Comparison of ENCODE assay signal across 20 mouse cellular contexts in the genomic region with DNA sequence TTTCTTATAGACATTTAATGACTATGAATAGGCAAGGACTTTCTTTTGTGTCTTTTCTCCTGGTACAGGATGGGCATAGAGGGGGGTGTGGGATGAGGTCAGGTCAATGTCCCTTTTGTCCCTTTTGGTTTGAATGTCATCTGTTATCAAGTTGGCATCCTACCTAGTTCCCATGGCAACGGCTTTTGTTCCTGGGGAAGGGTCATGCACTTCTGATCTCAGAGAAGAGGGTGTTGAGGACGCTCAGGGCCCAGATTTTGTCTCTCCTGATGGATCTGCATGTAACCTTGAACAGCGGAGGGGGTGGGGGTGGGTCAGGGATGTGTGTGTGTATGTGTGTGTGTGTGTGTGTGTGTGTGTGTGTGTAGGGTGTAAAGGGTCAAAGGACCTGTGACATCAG.
DNase-seq lines count a peak whose midpoint lies in the region; ATAC-seq lines count a peak whose summit lies in the region.
"Had no signal": no experiment of that assay in that cellular context is flagged by ENCODE, and none has a peak within 500 bp of the region (broad histone marks: within the 10 kb centered on the region; RNA-seq: fewer than 3 reads in every experiment).

No protein-coding gene starts in this region.

- peaks cover 55% of the 10 kb centered on the region for H3K4me1 ChIP-seq in midbrain, embryonic 10.5 days
- H3K4me1 ChIP-seq in midbrain, embryonic 16.5 days (ENCODE audit: control insufficient read depth, insufficient read depth, low read length): peaks cover 22% of the 10 kb centered on the region

- H3K4me2 ChIP-seq in midbrain, embryonic 16.5 days (ENCODE audit: low read length): no peak overlapping the region
- H3K4me2 ChIP-seq: embryonic facial prominence, embryonic 13.5 days; forebrain, embryonic 13.5 days; heart, embryonic 12.5 days; hindbrain, embryonic 15.5 days had no signal

- peaks cover 40% of the 10 kb centered on the region for H3K27me3 ChIP-seq in midbrain, embryonic 10.5 days (ENCODE audit: low read depth, poor library complexity, severe bottlenecking)
- no peaks in the 10 kb centered on the region for H3K27me3 ChIP-seq in midbrain, embryonic 16.5 days (ENCODE audit: control insufficient read depth, insufficient read depth, low read depth, low read length)
- H3K27me3 ChIP-seq: CH12.LX; hindbrain, embryonic 15.5 days had no signal

- whole genome bisulfite sequencing in midbrain, embryonic 10.5 days: 50% methylated on average over 3 of the region's 3 CpGs
- 54% methylated on average over 3 of the region's 3 CpGs for WGBS in midbrain, embryonic 16.5 days

- H3K27ac ChIP-seq in midbrain, embryonic 10.5 days (replicated peaks): 0 out of 2 replicates have a peak overlapping the region, but pooled peaks have one; percentile 46
- no peak overlapping the region for H3K27ac ChIP-seq in midbrain, embryonic 16.5 days (ENCODE audit: low read length)
- H3K27ac ChIP-seq: embryonic facial prominence, embryonic 13.5 days; forebrain, embryonic 13.5 days; hindbrain, embryonic 15.5 days had no signal

- peak; percentile 54 for DNase-seq in midbrain, embryonic 10.5 days (ENCODE audit: low spot score)
- DNase-seq in R1 (ENCODE audit: low read depth, low spot score): peak; percentile 82
- peak; percentile 72 for DNase-seq in embryo, embryonic 10.5 days (ENCODE audit: low spot score)
- DNase-seq in heart, postnatal 14 days: no peak
- DNase-seq in kidney, adult 9 months: no peak
- DNase-seq: adrenal gland, postnatal 14 days; cerebellum, adult 11-12 months; cerebellum, adult 9-10 months; cerebellum, postnatal 36 days; forebrain, postnatal 0 days; gastrocnemius, postnatal 14 days; heart, postnatal 4 days had no signal

- no peak overlapping the region for H3K9ac ChIP-seq in midbrain, embryonic 16.5 days (ENCODE audit: low read depth, low read length)
- H3K9ac ChIP-seq: embryonic facial prominence, embryonic 13.5 days; forebrain, embryonic 13.5 days; forebrain, postnatal 0 days; heart, embryonic 12.5 days; hindbrain, embryonic 15.5 days had no signal

- H3K9me3 ChIP-seq in midbrain, embryonic 10.5 days (replicated peaks): no peaks in the 10 kb centered on the region
- H3K9me3 ChIP-seq in midbrain, embryonic 16.5 days (replicated peaks; ENCODE audit: control insufficient read depth, low read length, poor library complexity, severe bottlenecking): no peaks in the 10 kb centered on the region
- H3K9me3 ChIP-seq: embryonic facial prominence, embryonic 13.5 days; forebrain, embryonic 13.5 days; heart, embryonic 12.5 days; hindbrain, embryonic 15.5 days had no signal

- no peaks in the 10 kb centered on the region for H3K36me3 ChIP-seq in midbrain, embryonic 10.5 days
- H3K36me3 ChIP-seq in midbrain, embryonic 16.5 days (ENCODE audit: control insufficient read depth, insufficient read depth, low read length): no peaks in the 10 kb centered on the region
- H3K36me3 ChIP-seq: embryonic facial prominence, embryonic 13.5 days; heart, embryonic 12.5 days; hindbrain, embryonic 15.5 days had no signal

- no peak overlapping the region for H3K4me3 ChIP-seq in midbrain, embryonic 10.5 days
- no peak overlapping the region for H3K4me3 ChIP-seq in midbrain, embryonic 16.5 days (ENCODE audit: low read depth, low read length)
- H3K4me3 ChIP-seq: embryonic facial prominence, embryonic 13.5 days; forebrain, embryonic 13.5 days; heart, embryonic 12.5 days; hindbrain, embryonic 15.5 days had no signal

- ATAC-seq in midbrain, embryonic 16.5 days: no peak
- ATAC-seq: forebrain, embryonic 13.5 days; forebrain, postnatal 0 days; inflammation-experienced regulatory T-cells, adult 6 months; intestine, postnatal 0 days had no signal

- intact Hi-C loops in heart, postnatal 14 days (cut with DNase I): no loop called here

Comparison
In these comparisons a context has a peak if more than half of its experiments do, and no peak if none do; other contexts are left out.
1. DNase-seq: peak in midbrain, embryonic 10.5 days (single experiment), R1 (single experiment) and embryo, embryonic 10.5 days (single experiment); none in heart, postnatal 14 days (0 of 2) and kidney, adult 9 months (single experiment).